ENCODE assay signal across 29 mouse cellular contexts in the genomic region with DNA sequence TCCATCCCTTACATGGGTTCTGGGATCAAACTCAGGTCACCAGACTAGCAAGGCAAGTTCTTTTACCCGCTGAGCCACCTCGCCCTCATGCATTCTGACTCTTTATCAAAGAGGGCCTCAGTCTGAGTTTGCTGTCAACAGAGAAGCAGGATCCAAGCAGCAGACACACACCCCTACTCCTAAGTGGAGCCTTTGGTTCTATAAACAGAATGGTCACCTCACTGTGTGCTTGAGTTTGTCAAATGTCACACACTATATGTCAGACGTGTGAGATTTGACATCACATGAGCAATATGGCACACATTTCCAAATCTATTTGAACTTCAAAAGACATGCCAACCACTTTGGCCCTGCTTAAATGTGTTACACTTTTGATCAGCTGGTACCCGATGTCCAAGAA. TPM values are rescaled to one million over a fixed set of nuclear protein-coding genes. Genes with fewer than 3 reads are reported as not detected.
DNase-seq lines count a peak whose midpoint lies in the region; ATAC-seq and TF ChIP-seq lines count a peak whose summit lies in the region.
"Had no signal": no experiment of that assay in that cellular context is flagged by ENCODE, and none has a peak within 500 bp of the region (broad histone marks: within the 10 kb centered on the region; RNA-seq: fewer than 3 reads in every experiment).

No protein-coding gene starts in this region.

- no peak for TF ChIP-seq EP300 in heart, adult 2 months (IDR thresholded peaks at IDR 0.05; ENCODE audit: insufficient read depth, low read depth, low read length)

- intact Hi-C loops in heart, adult 2 months (cut with DNase I), result no loop called here

- TF ChIP-seq POLR2A in heart, adult 2 months (IDR thresholded peaks at IDR 0.05; ENCODE audit: insufficient read depth, low read depth, low read length), result no peak

- peak overlapping the region; percentile 56; the same call in 1 of the 2 replicates for H3K27ac ChIP-seq in heart, embryonic 10.5 days
- H3K27ac ChIP-seq in heart, embryonic 13.5 days (replicated peaks), result peak overlapping the region; percentile 88
- H3K27ac ChIP-seq in heart, embryonic 16.5 days (ENCODE audit: low read length), result peak overlapping the region; percentile 83
- no peak overlapping the region for H3K27ac ChIP-seq in heart, adult 2 months
- H3K27ac ChIP-seq: embryonic facial prominence, embryonic 10.5 days; embryonic facial prominence, embryonic 13.5 days; forebrain, embryonic 12.5 days; forebrain, embryonic 15.5 days; hindbrain, embryonic 14.5 days; hindbrain, postnatal 0 days had no signal

- no peaks in the 10 kb centered on the region for H3K27me3 ChIP-seq in heart, embryonic 10.5 days (ENCODE audit: insufficient read depth, poor library complexity, severe bottlenecking)
- no peaks in the 10 kb centered on the region for H3K27me3 ChIP-seq in heart, embryonic 13.5 days (replicated peaks)
- H3K27me3 ChIP-seq in heart, embryonic 16.5 days (ENCODE audit: control insufficient read depth, insufficient read depth, low read length), result no peaks in the 10 kb centered on the region
- no peaks in the 10 kb centered on the region for H3K27me3 ChIP-seq in heart, adult 2 months (ENCODE audit: control insufficient read depth, insufficient read depth, low read length)
- H3K27me3 ChIP-seq: embryonic facial prominence, embryonic 13.5 days; forebrain, embryonic 12.5 days; forebrain, embryonic 15.5 days had no signal

- H3K79me2 ChIP-seq in heart, adult 2 months (replicated peaks; ENCODE audit: control insufficient read depth, insufficient read depth, low read length), result no peaks in the 10 kb centered on the region

- ATAC-seq in heart, embryonic 13.5 days (ENCODE audit: extremely low read depth, insufficient number of reproducible peaks, low FRiP score, low TSS enrichment), result peak; percentile 73; the same call in 1 of the 2 replicates
- ATAC-seq in heart, embryonic 16.5 days (replicated peaks; ENCODE audit: extremely low read depth, insufficient read depth, low FRiP score), result peak; percentile 95
- ATAC-seq: activated CD4-positive, CD25-positive, alpha-beta regulatory T cell, adult 4 months; forebrain, embryonic 15.5 days; hindbrain, postnatal 0 days; inflammation-experienced regulatory T-cells, adult 6 months; intestine, embryonic 16.5 days had no signal

- no peak overlapping the region for H3K4me3 ChIP-seq in heart, embryonic 10.5 days
- no peak overlapping the region for H3K4me3 ChIP-seq in heart, embryonic 13.5 days
- no peak overlapping the region for H3K4me3 ChIP-seq in heart, embryonic 16.5 days (ENCODE audit: low read length)
- H3K4me3 ChIP-seq in heart, adult 2 months, result no peak overlapping the region
- H3K4me3 ChIP-seq: embryonic facial prominence, embryonic 10.5 days; embryonic facial prominence, embryonic 13.5 days; erythroblast, embryonic 14.5 days; forebrain, embryonic 12.5 days; forebrain, embryonic 15.5 days had no signal

- TF ChIP-seq CTCF in heart, adult 2 months (IDR thresholded peaks at IDR 0.05), result no peak

- no peaks in the 10 kb centered on the region for H3K9me3 ChIP-seq in heart, embryonic 10.5 days
- no peaks in the 10 kb centered on the region for H3K9me3 ChIP-seq in heart, embryonic 13.5 days
- H3K9me3 ChIP-seq in heart, embryonic 16.5 days (replicated peaks; ENCODE audit: control insufficient read depth, low read length), result no peaks in the 10 kb centered on the region
- H3K9me3 ChIP-seq: embryonic facial prominence, embryonic 10.5 days; embryonic facial prominence, embryonic 13.5 days; forebrain, embryonic 12.5 days; forebrain, embryonic 15.5 days had no signal

- H3K36me3 ChIP-seq in heart, embryonic 10.5 days, result no peaks in the 10 kb centered on the region
- H3K36me3 ChIP-seq in heart, embryonic 13.5 days, result no peaks in the 10 kb centered on the region
- H3K36me3 ChIP-seq in heart, embryonic 16.5 days (ENCODE audit: control insufficient read depth, insufficient read depth), result no peaks in the 10 kb centered on the region
- H3K36me3 ChIP-seq in heart, adult 2 months (ENCODE audit: control insufficient read depth, insufficient read depth, low read length), result no peaks in the 10 kb centered on the region
- H3K36me3 ChIP-seq: embryonic facial prominence, embryonic 10.5 days; embryonic facial prominence, embryonic 13.5 days; forebrain, embryonic 12.5 days; forebrain, embryonic 15.5 days had no signal

- H3K4me2 ChIP-seq in heart, embryonic 13.5 days, result no peak overlapping the region
- H3K4me2 ChIP-seq in heart, embryonic 16.5 days (ENCODE audit: low read depth, low read length), result no peak overlapping the region
- H3K4me2 ChIP-seq: embryonic facial prominence, embryonic 13.5 days; forebrain, embryonic 12.5 days; forebrain, embryonic 15.5 days; hindbrain, embryonic 14.5 days had no signal

- H3K9ac ChIP-seq in heart, embryonic 13.5 days, result no peak overlapping the region
- no peak overlapping the region for H3K9ac ChIP-seq in heart, embryonic 16.5 days (ENCODE audit: low read length)
- H3K9ac ChIP-seq in heart, adult 2 months (ENCODE audit: low read depth, low read length), result no peak overlapping the region
- H3K9ac ChIP-seq: embryonic facial prominence, embryonic 13.5 days; forebrain, embryonic 12.5 days; forebrain, embryonic 15.5 days; hindbrain, embryonic 14.5 days had no signal

- DNase-seq in heart, embryonic 10.5 days (ENCODE audit: low spot score), result peak; percentile 79
- DNase-seq in heart, postnatal 4 days, result no peak
- no peak for DNase-seq in heart, adult 9 months (ENCODE audit: low spot score in 2 of 2)
- DNase-seq in heart, adult 2 months, result no peak
- no peak for DNase-seq in layer of hippocampus, adult 9-10 months (ENCODE audit: low spot score)
- DNase-seq: adrenal gland, adult 8-10 months; adrenal gland, postnatal 25 days; cerebellum, adult 11-12 months; cerebellum, adult 8-10 months; cerebellum, postnatal 10 days; cerebellum, postnatal 36 days; embryo, embryonic 11 days; gastrocnemius, postnatal 25 days; kidney, adult 18-20 months had no signal

- H3K4me1 ChIP-seq in heart, embryonic 10.5 days, result no peaks in the 10 kb centered on the region
- H3K4me1 ChIP-seq in heart, embryonic 13.5 days, result peaks cover 30% of the 10 kb centered on the region
- 0 out of 2 replicates have a peak, but pooled peaks cover 3% of the 10 kb centered on the region for H3K4me1 ChIP-seq in heart, embryonic 16.5 days (ENCODE audit: control insufficient read depth, insufficient read depth, low read length)
- H3K4me1 ChIP-seq in heart, adult 2 months (ENCODE audit: control insufficient read depth, insufficient read depth, low read length), result no peaks in the 10 kb centered on the region
- H3K4me1 ChIP-seq: embryonic facial prominence, embryonic 13.5 days; forebrain, embryonic 12.5 days; forebrain, embryonic 15.5 days had no signal

- WGBS in heart, embryonic 10.5 days, result 46% methylated on average over 4 of the region's 4 CpGs
- 38% methylated on average over 4 of the region's 4 CpGs for WGBS in heart, embryonic 13.5 days
- WGBS in heart, embryonic 16.5 days, result 33% methylated on average over 4 of the region's 4 CpGs
- WGBS in heart, adult 2 months, result 58% methylated on average over 4 of the region's 4 CpGs

RNA-seq across cellular contexts. Expression of gene Plac1, which starts 42.2 kb away (rescaled TPM):
- polyA plus RNA-seq in heart, embryonic 10.5 days (2016; fragmentation: Nextera tagmentation; extraction: Ambion mirVana), result 13.3 and 15.1 TPM in 2 replicates
- 1 to 10 TPM in 1 of 2 experiments, under 1 TPM in 1; 0.69 to 1.0 TPM for total RNA-seq in heart, postnatal 4 days (2021)
- 7.6 and 8.0 TPM in 2 replicates for polyA plus RNA-seq in heart, embryonic 13.5 days (2015; fragmentation: Nextera tagmentation; extraction: Ambion mirVana)
- polyA plus RNA-seq in heart, embryonic 16.5 days (2015; fragmentation: Nextera tagmentation; extraction: Ambion mirVana), result 4.6 and 6.2 TPM in 2 replicates
- total RNA-seq in heart, adult 2 months (2021), result not detected
- 0.38 TPM in 1 of 2 replicates, not detected in the other for polyA plus RNA-seq in heart, adult 2 months (2012; rRNA removed)
- total RNA-seq: adrenal gland, adult 8-10 months; adrenal gland, postnatal 25 days; gastrocnemius, adult 8-10 months; gastrocnemius, postnatal 25 days; heart, postnatal 25 days; hindbrain, postnatal 0 days had no signal
- polyA plus RNA-seq: activated CD4-positive, CD25-positive, alpha-beta regulatory T cell, adult 4 months; cortical plate, adult 2 months; erythroblast, embryonic 14.5 days; hindbrain, postnatal 0 days; inflammation-experienced regulatory T-cells, adult 6 months had no signal
